Mouse (Mus musculus): Measurements from ENCODE around the gene Syne3.

Syne3 gene

DNA sequence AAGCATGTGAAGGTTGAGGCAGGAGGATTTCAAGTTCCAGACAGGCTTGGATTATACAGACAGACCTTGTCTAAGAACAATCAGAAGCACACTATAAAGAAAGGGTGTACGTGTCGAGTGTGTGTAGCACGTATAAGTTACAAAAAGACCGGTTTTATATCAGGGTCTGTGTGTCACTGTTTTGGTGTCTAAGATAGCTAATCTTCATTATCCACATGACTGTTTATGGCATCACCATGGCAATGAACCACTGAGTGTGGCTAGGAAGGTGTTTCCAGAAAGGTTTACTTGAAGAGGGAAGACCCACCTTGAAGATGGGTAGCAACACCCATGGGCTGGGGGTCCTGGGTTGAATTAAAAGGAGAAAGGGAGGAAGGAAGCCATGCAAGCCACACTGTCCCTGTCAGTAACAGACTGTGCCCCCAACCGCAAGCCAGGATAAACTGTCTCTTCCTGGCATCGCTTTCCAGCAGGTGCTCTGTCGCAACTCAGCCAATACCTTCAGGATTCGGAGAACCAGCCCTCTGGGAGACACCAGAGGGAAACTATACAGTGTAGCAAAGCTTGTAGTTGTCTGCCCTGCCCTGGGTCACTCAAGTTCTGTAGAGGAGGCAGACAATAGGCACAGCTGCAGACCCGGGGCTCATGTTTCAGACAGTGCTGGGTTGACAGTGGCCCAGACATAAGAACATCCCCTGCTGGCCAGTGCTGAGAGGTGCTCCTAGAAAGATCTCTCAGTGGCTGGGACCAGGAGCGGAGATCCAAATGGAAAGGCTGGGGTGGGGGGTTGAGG is 7.1 kb downstream of the Syne3 start:
- in situ Hi-C loops (cut with MboI, MseI): loop anchor here (10.0 to 25.0 kb wide), 2 partner anchors 1565 to 1668 kb away; partner anchors contain the start of genes Ddx24, Ifi27 and Ifi27l2a

DNA sequence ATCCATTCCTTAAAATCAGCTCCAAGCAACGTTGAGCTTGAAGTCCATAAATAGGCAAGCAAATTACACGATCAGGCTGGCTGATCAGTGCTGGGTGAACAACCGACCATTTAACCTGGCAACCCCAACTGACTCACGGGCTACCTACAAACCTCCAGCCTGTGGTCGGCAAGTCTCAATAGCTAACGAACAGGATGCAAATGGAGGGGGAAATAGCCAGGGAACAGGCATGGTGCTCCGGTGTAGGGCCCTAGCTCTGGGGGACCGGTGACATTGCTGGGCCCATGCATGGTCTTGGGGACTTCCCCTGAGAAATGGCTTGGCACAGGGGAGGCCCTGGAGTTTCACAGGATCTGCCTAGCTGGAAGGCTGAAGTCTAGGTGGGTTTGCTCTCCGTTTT is 8.3 kb downstream of the Syne3 start:
- in situ Hi-C loops (cut with MboI, MseI): loop anchor here (10.0 to 25.0 kb wide), 2 partner anchors 1564 to 1667 kb away; partner anchors contain the start of genes Ddx24, Ifi27 and Ifi27l2a

GRCm38 (mm10) chr12:105000487-105001283 is 8.9 kb downstream of the Syne3 start:
- in situ Hi-C loops (cut with MboI, MseI): loop anchor here (10.0 to 25.0 kb wide), 2 partner anchors 1563 to 1666 kb away; partner anchors contain the start of genes Ddx24, Ifi27 and Ifi27l2a

DNA sequence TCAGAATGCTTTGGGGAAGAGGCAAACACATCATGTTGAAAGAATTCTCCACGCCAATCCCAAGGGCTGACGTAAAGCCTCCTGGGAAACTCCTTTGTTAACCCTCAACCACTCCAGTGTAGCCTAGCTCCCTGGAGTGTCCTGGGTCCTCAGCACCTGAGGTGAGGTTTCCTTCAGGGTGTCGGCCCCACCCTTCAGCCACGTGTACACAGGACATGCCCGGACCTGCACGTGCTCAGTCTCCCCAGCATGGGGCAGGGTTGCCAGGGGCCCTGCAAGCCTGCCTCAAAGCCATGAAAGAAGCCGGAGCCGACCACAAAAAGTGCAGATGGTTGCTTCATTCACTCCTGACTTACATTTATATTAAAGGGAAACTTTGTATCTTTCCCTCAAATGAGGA is 10.4 kb downstream of the Syne3 start:
- in situ Hi-C loops (cut with MboI, MseI): no loop called here

DNA sequence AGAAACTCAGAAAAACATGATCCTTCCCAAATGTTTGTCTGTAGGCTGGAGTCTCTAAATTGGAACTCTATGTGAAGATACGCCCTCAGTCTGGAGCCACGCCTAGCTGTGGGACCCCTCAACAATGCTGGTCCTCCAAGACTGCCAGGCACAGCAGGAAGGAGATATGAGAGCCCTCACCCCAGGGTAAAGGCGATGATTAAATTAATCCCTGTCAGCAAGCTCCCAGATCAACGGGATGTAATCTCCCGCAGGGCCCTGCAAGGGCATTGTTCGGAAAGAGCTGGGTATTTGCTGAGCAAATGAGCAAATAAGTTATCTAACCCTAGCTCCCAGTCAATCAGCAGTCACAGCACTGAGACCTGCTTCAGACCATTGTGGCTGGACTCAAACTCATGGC is 11.1 kb downstream of the Syne3 start:
- in situ Hi-C loops (cut with MboI, MseI): no loop called here

DNA sequence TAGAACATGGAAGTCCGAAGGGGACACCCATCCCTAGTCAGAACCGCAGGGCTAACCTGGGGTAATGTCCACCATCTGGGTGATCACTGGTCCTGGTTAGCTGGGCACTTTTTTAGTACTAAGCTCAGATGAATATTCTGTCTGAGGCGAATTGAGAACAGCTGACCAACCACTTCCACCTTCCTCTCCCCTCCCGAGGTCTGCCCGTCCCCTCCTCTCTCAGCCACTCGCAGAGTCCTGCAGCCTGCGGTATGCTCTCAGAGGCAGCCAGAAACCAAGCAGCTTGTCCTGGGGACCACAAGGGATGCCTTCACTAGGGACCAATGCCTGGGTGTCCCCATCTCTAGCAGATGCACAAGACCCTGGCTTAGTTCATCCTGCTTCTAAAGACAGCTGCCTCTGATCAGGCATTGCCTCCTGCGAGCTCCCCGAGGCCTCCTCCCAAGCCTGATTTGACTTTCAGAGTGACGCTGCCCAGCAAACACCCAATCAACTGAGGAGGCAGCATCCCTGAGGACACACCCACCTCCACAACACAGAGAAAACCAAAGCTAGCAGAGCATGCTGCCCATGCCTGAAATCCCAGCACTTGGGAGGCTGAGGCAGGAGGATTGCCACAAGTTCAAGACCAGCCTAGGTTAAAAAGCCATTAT is 11.8 kb downstream of the Syne3 start:
- in situ Hi-C loops (cut with MboI, MseI): no loop called here

GRCm38 (mm10) chr12:104997159-104997558 is 12.4 kb downstream of the Syne3 start:
- in situ Hi-C loops (cut with MboI, MseI): no loop called here

DNA sequence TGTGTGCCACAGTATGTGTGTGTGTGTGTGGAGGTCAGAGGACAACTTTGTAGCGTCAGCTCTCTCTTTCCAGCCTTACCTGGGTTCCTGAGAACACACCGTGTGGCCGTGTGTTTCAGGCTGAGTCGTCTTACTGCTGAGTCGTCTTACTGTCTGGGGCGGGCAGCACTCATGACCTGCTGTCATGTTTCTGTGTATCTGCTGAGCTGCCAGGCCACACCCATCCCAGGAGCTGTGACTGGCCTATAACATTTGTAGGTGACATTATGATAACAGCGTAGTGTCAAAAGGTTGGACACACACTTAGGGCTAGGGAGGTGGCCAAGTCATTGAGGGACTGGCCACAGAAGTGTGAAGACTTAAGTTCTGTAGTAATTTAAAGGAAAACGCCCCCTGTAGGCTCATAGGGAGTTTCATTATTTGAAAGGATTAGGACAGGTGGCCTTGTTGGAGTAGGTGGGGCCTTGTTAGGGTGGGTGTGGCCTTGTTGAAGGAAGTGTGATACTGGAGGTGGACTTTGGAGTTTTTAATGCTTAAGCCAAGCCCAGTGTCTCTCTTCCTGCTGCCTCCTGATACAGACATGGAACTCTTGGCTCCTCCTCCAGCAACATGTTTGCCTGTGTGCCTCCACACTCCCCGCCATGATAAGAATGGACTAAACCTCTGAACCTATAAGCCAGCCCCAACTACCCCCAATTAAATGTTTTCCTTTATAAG is 13.4 kb downstream of the Syne3 start:
- in situ Hi-C loops (cut with MboI, MseI): no loop called here

DNA sequence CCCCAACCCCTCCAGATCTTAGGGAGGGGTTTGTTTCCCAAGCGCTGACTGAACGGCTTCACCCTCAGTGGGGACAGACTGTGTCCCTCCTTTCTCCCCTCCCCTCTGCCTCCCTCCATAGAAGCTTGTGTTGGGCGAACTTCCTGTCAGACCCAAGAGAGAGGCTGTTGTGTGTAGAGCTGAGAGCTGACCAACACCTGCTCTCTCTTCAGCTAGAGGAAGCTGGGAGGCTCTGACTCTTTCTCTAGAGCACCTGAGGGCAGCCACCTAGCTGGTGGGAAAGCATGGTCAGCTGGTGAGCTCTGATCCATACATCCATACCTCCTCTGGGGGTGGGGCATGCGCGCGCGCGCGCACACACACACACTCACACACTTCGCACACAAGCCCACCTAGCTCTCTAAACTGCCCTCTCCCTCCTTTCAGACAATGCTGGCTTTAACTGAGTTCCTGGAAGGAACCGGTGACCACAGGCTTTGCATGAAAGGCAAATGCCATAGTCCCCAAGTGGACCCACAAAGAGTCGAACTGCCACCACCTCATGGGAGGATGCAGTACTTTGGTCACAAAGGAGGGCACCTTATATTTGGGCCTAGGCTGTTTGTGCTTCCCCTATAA is 14.2 kb downstream of the Syne3 start:
- in situ Hi-C loops (cut with MboI, MseI): no loop called here

DNA sequence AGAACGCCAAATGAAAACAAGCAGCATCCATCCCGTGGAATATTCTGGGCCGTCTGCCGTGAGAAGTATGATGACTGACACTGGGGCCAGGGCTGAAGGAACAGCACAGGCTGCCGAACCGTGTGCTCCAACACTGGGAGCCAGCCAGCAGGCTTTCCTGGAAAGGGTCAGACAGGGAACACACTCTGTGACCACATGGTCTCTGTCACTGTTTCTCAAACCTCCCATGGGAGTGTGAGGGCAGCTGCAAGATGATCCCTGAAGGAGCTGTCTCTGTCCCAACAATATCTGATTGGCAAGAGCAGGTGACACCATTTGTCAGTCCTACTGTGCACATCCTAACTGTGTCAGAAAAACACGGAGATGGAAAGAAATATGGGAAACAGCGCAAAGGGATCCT is 16.8 kb downstream of the Syne3 start:
- in situ Hi-C loops (cut with MboI, MseI): no loop called here

- in situ Hi-C loops (cut with MboI, MseI): no loop called here
These were observed 17.4 kb downstream of the Syne3 start for GRCm38 (mm10) chr12:104992123-104992741.

DNA sequence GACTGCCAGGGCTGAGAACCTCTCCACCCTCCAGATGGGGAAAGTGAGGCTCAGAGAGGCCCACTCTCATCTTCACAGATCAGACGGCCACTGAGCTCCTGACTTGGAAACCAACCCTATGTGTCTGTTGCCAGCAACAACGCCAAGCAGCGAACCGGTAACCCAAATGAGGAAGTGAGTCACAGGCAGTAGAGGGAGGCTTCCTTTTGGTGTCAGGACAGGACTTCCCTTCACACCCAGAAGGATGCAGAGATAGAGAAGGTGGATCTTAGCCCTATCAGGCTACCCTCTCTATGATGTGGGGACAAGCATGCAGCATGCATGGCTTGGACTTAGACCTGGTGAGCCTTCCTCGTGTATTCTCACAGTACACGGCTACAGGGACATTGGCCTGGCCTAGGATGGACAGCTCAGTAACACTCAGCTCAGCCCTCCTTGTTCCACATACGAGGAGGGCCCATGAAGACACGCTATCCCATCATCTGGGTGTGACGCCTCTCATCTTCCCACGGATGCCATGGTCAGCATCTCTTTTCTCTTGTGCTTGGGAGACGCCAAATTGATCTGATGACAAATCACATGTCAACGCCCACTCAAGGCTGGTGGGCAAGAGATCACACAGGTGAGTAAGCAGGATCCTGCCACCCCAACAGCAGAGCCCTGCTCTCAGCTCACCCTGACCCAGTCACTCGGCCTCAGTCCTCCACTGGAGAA is 18.7 kb downstream of the Syne3 start:
- in situ Hi-C loops (cut with MboI, MseI): no loop called here

- in situ Hi-C loops (cut with MboI, MseI): no loop called here
These were observed 21.7 kb downstream of the Syne3 start for GRCm38 (mm10) chr12:104987936-104988335.

DNA sequence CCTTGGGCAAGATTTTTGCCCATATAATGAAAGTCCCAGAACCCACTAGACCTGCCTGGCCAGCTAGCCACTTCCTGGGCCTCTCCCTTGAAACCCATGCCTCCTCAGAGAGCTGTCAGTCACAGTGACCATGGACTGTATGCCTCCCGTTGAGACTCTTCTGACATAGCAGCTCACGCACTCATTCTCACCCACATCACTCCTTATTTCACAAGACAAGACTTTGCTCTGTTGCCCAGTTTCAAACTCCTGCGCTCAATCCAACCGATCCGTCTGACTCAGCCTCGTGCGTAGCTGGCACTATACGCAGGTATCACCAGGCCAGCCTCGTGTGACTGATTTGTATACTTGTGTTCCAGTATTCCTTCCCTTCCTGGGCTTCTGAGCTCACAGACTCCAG is 22.8 kb downstream of the Syne3 start:
- in situ Hi-C loops (cut with MboI, MseI): no loop called here

GRCm38 (mm10) chr12:104986001-104986400 is 23.6 kb downstream of the Syne3 start:
- in situ Hi-C loops (cut with MboI, MseI): no loop called here

DNA sequence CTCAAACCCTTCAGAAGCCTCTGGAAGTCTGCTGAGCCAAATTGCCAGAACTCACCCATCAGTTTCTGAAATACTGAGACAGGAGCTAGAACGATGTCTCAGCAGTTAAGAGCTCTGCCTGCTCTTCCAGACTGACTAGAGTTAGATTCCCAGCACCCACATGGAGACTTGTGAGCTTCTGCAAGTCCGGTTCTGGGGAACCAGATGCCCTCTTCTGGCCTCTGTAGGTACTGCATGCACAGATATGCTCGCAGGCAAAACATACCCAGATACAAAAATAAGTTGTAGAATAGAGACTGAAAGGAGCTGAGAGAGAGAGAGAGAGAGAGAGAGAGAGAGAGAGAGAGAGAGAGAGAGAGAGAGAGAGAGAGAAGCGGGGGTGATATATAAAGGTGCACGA is 24.5 kb downstream of the Syne3 start:
- in situ Hi-C loops (cut with MboI, MseI): no loop called here

DNA sequence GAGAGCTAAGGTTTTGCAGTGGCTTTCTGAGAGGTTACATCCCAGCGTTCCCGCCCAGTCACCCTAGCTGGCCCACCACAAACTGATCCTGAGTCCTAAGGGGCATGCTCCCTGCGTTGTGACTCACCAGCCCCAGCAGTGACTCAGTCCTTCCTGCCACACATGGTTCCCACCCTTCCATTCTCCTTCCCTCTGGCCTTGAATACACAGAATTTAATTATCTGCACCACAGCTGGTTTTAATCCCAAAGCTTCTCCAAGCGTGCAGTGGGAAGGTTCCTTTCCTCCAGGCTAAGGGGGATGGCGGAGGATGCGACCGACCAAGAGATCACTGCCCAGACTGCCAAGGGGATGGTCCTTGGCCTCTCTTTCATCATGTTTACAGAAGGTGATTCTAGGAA is 26.1 kb downstream of the Syne3 start:
- in situ Hi-C loops (cut with MboI, MseI): no loop called here

DNA sequence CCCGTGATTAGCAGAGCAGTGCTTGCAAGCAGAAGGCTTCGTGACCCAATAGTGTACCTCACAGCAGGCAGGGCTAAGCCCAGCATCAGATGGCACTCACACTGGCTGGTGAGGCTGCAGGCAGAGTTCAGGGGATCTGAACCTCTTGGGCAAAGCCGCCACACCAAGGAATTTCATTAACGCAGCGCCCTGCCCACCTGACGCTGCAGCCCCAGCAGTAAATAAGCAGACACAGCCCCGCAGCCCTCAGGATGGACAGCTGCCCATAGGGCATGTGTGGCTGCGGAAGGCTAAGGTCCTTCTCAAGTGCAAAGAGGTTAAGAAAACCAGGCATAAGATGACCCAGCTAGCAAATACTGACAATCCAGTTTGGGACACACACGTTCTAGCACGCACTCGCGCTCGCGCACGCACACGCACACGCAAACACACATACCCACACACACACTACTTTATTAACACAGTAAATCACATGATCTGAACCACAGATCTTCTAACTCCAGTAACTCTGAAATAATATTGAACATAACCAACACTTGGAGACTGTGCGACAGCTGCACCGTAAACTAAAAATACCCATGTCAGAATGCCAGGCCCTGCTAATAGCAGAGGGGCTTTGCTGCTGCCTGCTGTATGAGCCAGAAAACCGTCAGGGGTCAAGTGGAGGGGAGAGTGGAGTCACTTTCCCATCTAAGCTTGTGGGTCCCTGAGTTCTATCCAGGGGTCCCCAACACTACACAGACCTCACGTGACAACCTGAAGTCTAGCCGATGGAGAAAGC is 30.5 kb downstream of the Syne3 start:
- in situ Hi-C loops (cut with MboI, MseI): no loop called here

DNA sequence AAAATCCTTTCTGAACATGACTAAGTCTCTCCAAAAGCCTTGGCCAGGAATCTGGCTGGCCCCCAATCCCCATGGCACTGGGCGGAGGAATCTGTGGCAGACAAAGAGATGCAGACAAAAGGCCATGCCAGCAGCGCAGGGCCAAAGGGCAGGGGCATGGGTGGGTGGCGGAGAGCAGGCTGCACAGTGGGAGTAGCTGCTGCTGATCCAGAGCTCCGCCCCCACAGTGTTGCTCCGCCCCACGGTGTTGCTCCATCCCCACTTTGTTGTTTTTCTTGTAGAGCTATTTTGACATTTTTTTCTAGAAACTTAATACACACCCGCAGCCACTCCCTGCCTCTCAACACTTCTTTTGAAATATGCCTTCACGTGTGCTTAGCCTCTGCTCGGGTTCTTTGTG is 31.2 kb downstream of the Syne3 start:
- in situ Hi-C loops (cut with MboI, MseI): no loop called here

Data from regulatory T cell (primary cell).